Mouse (Mus musculus) thymus, postnatal 0 days (tissue): Measurements from ENCODE around the gene Acsbg2. TPM values are rescaled to one million over a fixed set of nuclear protein-coding genes. Genes with fewer than 3 reads are reported as not detected.
A peak's percentile ranks its signal among the peaks of the same experiment; 100 is the strongest.
"Not testable (repeated sequence)": the region's sequence is repeated elsewhere in the genome, so short reads cannot be mapped to it uniquely, and the experiment has no call there.

Experiments used
- DNase-seq: peaks from one replicate; pipeline ENCODE4 v3.0.0-alpha.2; 2015; ENCODE audit warnings: low spot score
- polyA plus RNA-seq: library from polyadenylated mRNA; unstranded; fragments of >200 nt; fragmentation: Nextera tagmentation; extraction: Ambion mirVana; gene quantifications from 2 replicates; pipeline ENCODE4 v1.2.1, GENCODE M21; 2015

The Acsbg2 gene
- polyA plus RNA-seq = not detected in 2 replicates

- DNase-seq = no peak
Observed at GRCm38 (mm10) chr17:56874237-56874636, at the start of gene Acsbg2. Gene Acsbg2, minus strand, starts transcription at chr17:56874447.

- no peak for DNase-seq
Observed at GRCm38 (mm10) chr17:56919725-56920124, 45.5 kb upstream of the Acsbg2 start.

- DNase-seq = no peak
Observed at GRCm38 (mm10) chr17:56917166-56917565, 42.9 kb upstream of the Acsbg2 start.

GRCm38 (mm10) chr17:56913444-56913843, 39.2 kb upstream of the Acsbg2 start:
- DNase-seq = peak; percentile 39

GRCm38 (mm10) chr17:56913023-56913422, 38.8 kb upstream of the Acsbg2 start:
- no peak for DNase-seq

GRCm38 (mm10) chr17:56909764-56910163, 35.5 kb upstream of the Acsbg2 start:
- DNase-seq = not testable (repeated sequence)

- DNase-seq = no peak
Observed at GRCm38 (mm10) chr17:56907887-56908286, 33.6 kb upstream of the Acsbg2 start.

- DNase-seq = no peak
Observed at GRCm38 (mm10) chr17:56907096-56907495, 32.8 kb upstream of the Acsbg2 start.

- no peak for DNase-seq
Observed at GRCm38 (mm10) chr17:56906166-56906565, 31.9 kb upstream of the Acsbg2 start.

GRCm38 (mm10) chr17:56902698-56903097, 28.5 kb upstream of the Acsbg2 start:
- DNase-seq = no peak

- DNase-seq = peak; percentile 82
Observed at GRCm38 (mm10) chr17:56897630-56898195, 23.5 kb upstream of the Acsbg2 start.

GRCm38 (mm10) chr17:56896513-56897129, 22.4 kb upstream of the Acsbg2 start:
- no peak for DNase-seq

GRCm38 (mm10) chr17:56895368-56895918, 21.2 kb upstream of the Acsbg2 start:
- DNase-seq = no peak

GRCm38 (mm10) chr17:56890018-56890417, 15.8 kb upstream of the Acsbg2 start:
- no peak for DNase-seq

GRCm38 (mm10) chr17:56888050-56888449, 13.8 kb upstream of the Acsbg2 start:
- no peak for DNase-seq

GRCm38 (mm10) chr17:56884809-56885208, 10.6 kb upstream of the Acsbg2 start:
- DNase-seq = peak; percentile 24

- no peak for DNase-seq
Observed at GRCm38 (mm10) chr17:56884331-56884730, 10.1 kb upstream of the Acsbg2 start.

GRCm38 (mm10) chr17:56883612-56884011, 9.4 kb upstream of the Acsbg2 start:
- no peak for DNase-seq

GRCm38 (mm10) chr17:56877426-56877825, 3.2 kb upstream of the Acsbg2 start:
- DNase-seq = no peak

- no peak for DNase-seq
Observed at GRCm38 (mm10) chr17:56876981-56877380, 2.7 kb upstream of the Acsbg2 start.

GRCm38 (mm10) chr17:56876465-56876864, 2.2 kb upstream of the Acsbg2 start:
- DNase-seq = no peak

GRCm38 (mm10) chr17:56874936-56875651, 847 bp upstream of the Acsbg2 start, which contains the start of gene 1700061G19Rik:
Gene 1700061G19Rik, plus strand, starts transcription at chr17:56875477.
- no peak for DNase-seq
